Mouse (Mus musculus) CH12.LX (cell line): Measurements from ENCODE around the gene Gpr15. TPM values are rescaled to one million over a fixed set of nuclear protein-coding genes. Genes with fewer than 3 reads are reported as not detected.
A peak's percentile ranks its signal among the peaks of the same experiment; 100 is the strongest.

Experiments used
- DNase-seq: peaks from one replicate; pipeline ENCODE4 v3.0.0-alpha.2; 2013; ENCODE audit errors: extremely low read depth
- H3K27ac ChIP-seq: 2 replicates; pipeline ENCODE4 v1.5.1; 2012; ENCODE audit warnings: low read depth, mild to moderate bottlenecking, control low read depth, moderate library complexity; ENCODE audit not compliant: insufficient read depth
- H3K27me3 ChIP-seq: replicated peaks from 2 replicates; pipeline ENCODE3; 2012; ENCODE audit warnings: inconsistent platforms
- H3K36me3 ChIP-seq, 2 experiments: replicated peaks in 1 of 2; 2 replicates each; pipeline versions ENCODE3 to v1.6.1; 2012; ENCODE audit warnings: inconsistent platforms in 1 of 2, low read length in 1 of 2, mild to moderate bottlenecking in 1 of 2, mixed read lengths in 1 of 2, moderate library complexity in 1 of 2; ENCODE audit not compliant: control insufficient read depth in 1 of 2, insufficient read depth in 1 of 2
- H3K4me1 ChIP-seq, 2 experiments: 2 replicates each; pipeline ENCODE4 v1.6.1; 2012; ENCODE audit warnings: inconsistent platforms in 1 of 2, moderate library complexity in 1 of 2; ENCODE audit not compliant: insufficient read depth in 2 of 2, control insufficient read depth in 1 of 2
- H3K4me2 ChIP-seq: 2 replicates; pipeline ENCODE4 v1.6.1; 2012; ENCODE audit warnings: low read depth, mild to moderate bottlenecking, control low read depth; ENCODE audit not compliant: poor library complexity, insufficient read depth, severe bottlenecking
- H3K4me3 ChIP-seq, 3 experiments: fragments of 150-350 bp in 1 of 3; sonication (generic) in 1 of 3; replicated peaks in 1 of 3; 2 replicates each; pipeline versions ENCODE3 to v1.5.1; 2011 to 2012; ENCODE audit warnings: low read depth in 2 of 3, low read length in 2 of 3, mild to moderate bottlenecking in 2 of 3, moderate library complexity in 2 of 3, control low read depth in 1 of 3, improper control_type of control experiment in 1 of 3, inconsistent platforms in 1 of 3, mixed read lengths in 1 of 3; ENCODE audit not compliant: poor library complexity in 1 of 3
- H3K79me2 ChIP-seq: replicated peaks from 2 replicates; pipeline ENCODE4 v1.6.1; 2012; ENCODE audit warnings: mild to moderate bottlenecking, moderate library complexity; ENCODE audit not compliant: control insufficient read depth, poor library complexity, insufficient read depth, severe bottlenecking; ENCODE audit errors: extremely low read depth
- H3K9ac ChIP-seq: 2 replicates; pipeline ENCODE4 v1.6.1; 2012; ENCODE audit warnings: low read depth, mild to moderate bottlenecking, control low read depth, moderate library complexity; ENCODE audit not compliant: insufficient read depth
- H3K9me3 ChIP-seq: replicated peaks from 2 replicates; pipeline ENCODE3; 2012; ENCODE audit warnings: low read length, inconsistent platforms, mixed read lengths
- BHLHE40 ChIP-seq: IDR thresholded peaks from 2 replicates; pipeline ENCODE4 v1.6.1; 2011; ENCODE audit warnings: mild to moderate bottlenecking, low read depth, low read length, improper control_type of control experiment
- CHD1 ChIP-seq: IDR thresholded peaks from 2 replicates; pipeline ENCODE4 v1.6.1; 2012; ENCODE audit warnings: low read depth, low read length, improper control_type of control experiment, inconsistent platforms
- CHD2 ChIP-seq: IDR thresholded peaks from 2 replicates; pipeline ENCODE4 v1.6.1; 2011; ENCODE audit warnings: low read length, improper control_type of control experiment
- CTCF ChIP-seq, 2 experiments: IDR thresholded peaks in 1 of 2; conservative IDR thresholded peaks in 1 of 2; 2 replicates each; pipeline ENCODE4 v1.5.1; 2011 to 2012; ENCODE audit warnings: low read depth in 2 of 2, low read length in 2 of 2, improper control_type of control experiment in 1 of 2, inconsistent platforms in 1 of 2, mild to moderate bottlenecking in 1 of 2, moderate library complexity in 1 of 2
- E2F4 ChIP-seq: IDR thresholded peaks from 2 replicates; pipeline ENCODE4 v1.6.1; 2011; ENCODE audit warnings: low read depth, low read length, improper control_type of control experiment; ENCODE audit not compliant: insufficient replicate concordance
- ELF1 ChIP-seq: IDR thresholded peaks from 2 replicates; pipeline ENCODE4 v1.6.1; 2014; ENCODE audit warnings: low read depth, mild to moderate bottlenecking, inconsistent platforms, low read length, improper control_type of control experiment
- EP300 ChIP-seq: IDR thresholded peaks from 2 replicates; pipeline ENCODE4 v1.6.1; 2011; ENCODE audit warnings: low read length, improper control_type of control experiment
- ETS1 ChIP-seq: conservative IDR thresholded peaks from 2 replicates; pipeline ENCODE4 v1.6.1; 2012; ENCODE audit warnings: low read depth, mild to moderate bottlenecking, inconsistent platforms, low read length, improper control_type of control experiment, moderate library complexity
- GABPA ChIP-seq: IDR thresholded peaks from 2 replicates; pipeline ENCODE4 v1.6.1; 2012; ENCODE audit warnings: low read depth, low read length, improper control_type of control experiment, inconsistent platforms; ENCODE audit not compliant: insufficient replicate concordance
- HCFC1 ChIP-seq: IDR thresholded peaks from 2 replicates; pipeline ENCODE4 v1.6.1; 2012; ENCODE audit warnings: low read depth, mild to moderate bottlenecking, inconsistent platforms, low read length, improper control_type of control experiment
- IRF4 ChIP-seq: IDR thresholded peaks from 2 replicates; pipeline ENCODE4 v1.6.1; 2014; ENCODE audit warnings: low read depth, mild to moderate bottlenecking, inconsistent platforms, low read length, improper control_type of control experiment
- JUN ChIP-seq: IDR thresholded peaks from 2 replicates; pipeline ENCODE4 v1.6.1; 2011; ENCODE audit warnings: low read depth, mild to moderate bottlenecking, low read length, improper control_type of control experiment, moderate library complexity; ENCODE audit not compliant: insufficient read depth
- JUND ChIP-seq: conservative IDR thresholded peaks from 2 replicates; pipeline ENCODE4 v1.6.1; 2011; ENCODE audit warnings: low read depth, low read length, improper control_type of control experiment
- KAT2A ChIP-seq: IDR thresholded peaks from 2 replicates; pipeline ENCODE4 v1.6.1; 2012; ENCODE audit warnings: low read length, improper control_type of control experiment, inconsistent platforms; ENCODE audit not compliant: insufficient replicate concordance
- MAFK ChIP-seq: IDR thresholded peaks from 2 replicates; pipeline ENCODE4 v1.6.1; 2011; ENCODE audit warnings: low read length, improper control_type of control experiment; ENCODE audit not compliant: insufficient replicate concordance
- MAX ChIP-seq: IDR thresholded peaks from 2 replicates; pipeline ENCODE4 v1.6.1; 2011; ENCODE audit warnings: low read length, improper control_type of control experiment
- MAZ ChIP-seq: IDR thresholded peaks from 2 replicates; pipeline ENCODE4 v1.6.1; 2012; ENCODE audit warnings: low read depth, mild to moderate bottlenecking, inconsistent platforms, low read length, improper control_type of control experiment, moderate library complexity
- MEF2A ChIP-seq: IDR thresholded peaks from 2 replicates; pipeline ENCODE4 v1.6.1; 2014; ENCODE audit warnings: low read depth, mild to moderate bottlenecking, inconsistent platforms, low read length, improper control_type of control experiment, borderline replicate concordance
- MXI1 ChIP-seq: IDR thresholded peaks from 2 replicates; pipeline ENCODE4 v1.6.1; 2011; ENCODE audit warnings: mild to moderate bottlenecking, low read depth, low read length, improper control_type of control experiment
- MYC ChIP-seq: IDR thresholded peaks from 2 replicates; pipeline ENCODE4 v1.6.1; 2011; ENCODE audit warnings: low read depth, mild to moderate bottlenecking, improper control_type of control experiment, low read length
- NELFE ChIP-seq: IDR thresholded peaks from 2 replicates; pipeline ENCODE4 v1.6.1; 2011; ENCODE audit warnings: low read depth, low read length, improper control_type of control experiment
- NRF1 ChIP-seq: IDR thresholded peaks from 2 replicates; pipeline ENCODE4 v1.6.1; 2014; ENCODE audit warnings: low read depth, mild to moderate bottlenecking, inconsistent platforms, low read length, improper control_type of control experiment, moderate library complexity
- PAX5 ChIP-seq: IDR thresholded peaks from 2 replicates; pipeline ENCODE4 v1.6.1; 2012; ENCODE audit warnings: low read length, inconsistent platforms, mixed read lengths
- POLR2A ChIP-seq: IDR thresholded peaks from 2 replicates; pipeline ENCODE4 v1.6.1; 2011; ENCODE audit warnings: low read depth, mild to moderate bottlenecking, improper control_type of control experiment, low read length
- POLR2AphosphoS2 ChIP-seq: IDR thresholded peaks from 2 replicates; pipeline ENCODE4 v1.6.1; 2011; ENCODE audit warnings: low read depth, low read length, improper control_type of control experiment
- RAD21 ChIP-seq: IDR thresholded peaks from 2 replicates; pipeline ENCODE4 v1.6.1; 2011; ENCODE audit warnings: low read depth, mild to moderate bottlenecking, low read length, improper control_type of control experiment, moderate library complexity
- RCOR1 ChIP-seq: conservative IDR thresholded peaks from 2 replicates; pipeline ENCODE4 v1.6.1; 2012; ENCODE audit warnings: low read depth, mild to moderate bottlenecking, inconsistent platforms, low read length, improper control_type of control experiment
- SIN3A ChIP-seq: IDR thresholded peaks from 2 replicates; pipeline ENCODE4 v1.6.1; 2012; ENCODE audit warnings: low read length, improper control_type of control experiment, inconsistent platforms
- SMC3 ChIP-seq: IDR thresholded peaks from 2 replicates; pipeline ENCODE4 v1.6.1; 2011; ENCODE audit warnings: low read depth, low read length, improper control_type of control experiment
- TBP ChIP-seq: conservative IDR thresholded peaks from 2 replicates; pipeline ENCODE4 v1.6.1; 2011; ENCODE audit warnings: low read depth, low read length, improper control_type of control experiment
- TCF12 ChIP-seq: IDR thresholded peaks from 2 replicates; pipeline ENCODE4 v1.6.1; 2014; ENCODE audit warnings: low read depth, mild to moderate bottlenecking, inconsistent platforms, low read length, improper control_type of control experiment
- UBTF ChIP-seq: IDR thresholded peaks from 2 replicates; pipeline ENCODE4 v1.6.1; 2012; ENCODE audit warnings: low read depth, mild to moderate bottlenecking, inconsistent platforms, low read length, improper control_type of control experiment, moderate library complexity
- USF1 ChIP-seq: IDR thresholded peaks from 2 replicates; pipeline ENCODE4 v1.6.1; 2014; ENCODE audit warnings: low read depth, mild to moderate bottlenecking, inconsistent platforms, low read length, improper control_type of control experiment
- USF2 ChIP-seq: conservative IDR thresholded peaks from 2 replicates; pipeline ENCODE4 v1.6.1; 2011; ENCODE audit warnings: low read depth, low read length, improper control_type of control experiment
- ZC3H11A ChIP-seq: IDR thresholded peaks from 2 replicates; pipeline ENCODE4 v1.6.1; 2012; ENCODE audit warnings: low read depth, mild to moderate bottlenecking, inconsistent platforms, low read length, improper control_type of control experiment
- ZKSCAN1 ChIP-seq: IDR thresholded peaks from 2 replicates; pipeline ENCODE4 v1.6.1; 2012; ENCODE audit warnings: low read depth, inconsistent platforms, low read length, improper control_type of control experiment, borderline replicate concordance
- ZMIZ1 ChIP-seq: IDR thresholded peaks from 2 replicates; pipeline ENCODE4 v1.6.1; 2012; ENCODE audit warnings: low read depth, mild to moderate bottlenecking, inconsistent platforms, low read length, improper control_type of control experiment
- ZNF384 ChIP-seq: IDR thresholded peaks from 2 replicates; pipeline ENCODE4 v1.6.1; 2012; ENCODE audit warnings: low read depth, low read length, improper control_type of control experiment, inconsistent platforms
- dilution Hi-C: fragments of 300-500 bp; cut with MboI; formaldehyde crosslinking; loops from 2 replicates; pipeline ENCODE4 v1.14.3; 2020; ENCODE audit warnings: low sequenced_read_pairs; ENCODE audit not compliant: extremely low pct_unique_long_range_greater_than_20kb, extremely low pct_ligation_motif_present
- in situ Hi-C: fragments of 300-500 bp; cut with MboI; formaldehyde crosslinking; loops from 3 replicates; pipeline ENCODE4 v1.14.3; 2019; ENCODE audit warnings: low sequenced_read_pairs, low pct_ligation_motif_present, low pct_unique_long_range_greater_than_20kb, mixed read lengths
- polyA plus RNA-seq: library from polyadenylated mRNA; unstranded; fragments of >175 nt; gene quantifications from 2 replicates; pipeline ENCODE4 v1.2.1, GENCODE M21; 2012; ENCODE audit warnings: low read depth; ENCODE audit not compliant: insufficient read length
- total RNA-seq, 2 experiments: library from RNA; depleted of rRNA; stranded (reverse); fragments of 300-350 nt in 1 of 2; fragments of >200 nt in 1 of 2; gene quantifications; 2 replicates each; pipeline ENCODE4 v1.2.3; 2012 to 2014

The Gpr15 gene
- total and polyA plus RNA-seq, 3 experiments: 3.9 to 13.8 (median 8.3) TPM

DNA sequence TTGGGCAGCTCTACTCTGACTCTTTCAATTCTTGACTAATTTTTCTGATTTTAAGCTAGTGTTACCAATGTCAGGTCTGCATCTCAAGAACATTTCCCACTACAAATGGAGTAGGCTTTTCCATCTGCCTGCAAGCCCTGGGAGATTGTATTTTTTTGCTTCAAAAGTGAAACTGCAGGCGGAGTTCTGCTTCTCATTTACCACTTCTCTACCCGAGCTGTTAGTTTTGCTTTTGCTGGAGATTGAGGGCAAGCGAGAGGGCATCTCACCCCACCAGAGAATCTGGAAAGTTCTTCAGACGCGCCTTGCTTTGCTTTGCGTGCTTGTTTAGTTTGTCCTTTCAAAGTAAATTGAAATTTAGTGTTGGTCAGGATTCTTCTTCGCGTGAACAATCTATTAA, 6.6 kb downstream of the Gpr15 start:
- no peaks in the 10 kb centered on the region for H3K9me3 ChIP-seq
- H3K4me1 ChIP-seq: peaks cover 11 to 58% of the 10 kb centered on the region in 2 experiments
- no peak overlapping the region; the same call in 1 of the 2 replicates for H3K27ac ChIP-seq
- peaks cover 0 to 4% of the 10 kb centered on the region in 2 experiments for H3K36me3 ChIP-seq
- no peaks in the 10 kb centered on the region for H3K27me3 ChIP-seq
- H3K9ac ChIP-seq: peak overlapping the region; percentile 84
- H3K79me2 ChIP-seq: peaks cover 9% of the 10 kb centered on the region; the same call in 1 of the 2 replicates
- in situ Hi-C loops: no loop called here
- H3K4me2 ChIP-seq: peak overlapping the region; percentile 98
- peak; percentile 66 for DNase-seq
- TF ChIP-seq JUND: no peak
- TF ChIP-seq KAT2A: no peak
- TF ChIP-seq UBTF: 0 out of 2 replicates have a peak, but pooled peaks have one; percentile 70
- TF ChIP-seq RCOR1: no peak
- TF ChIP-seq POLR2AphosphoS2: no peak
- peak; percentile 81 for TF ChIP-seq IRF4
- no peak for TF ChIP-seq CHD2
- no peak for TF ChIP-seq USF1
- no peak for TF ChIP-seq SMC3
- TF ChIP-seq RAD21: no peak; the same call in 1 of the 2 replicates
- no peak; the same call in none of the 2 replicates for TF ChIP-seq MEF2A
- no peak for TF ChIP-seq HCFC1
- TF ChIP-seq CTCF (conservative IDR thresholded peaks at IDR 0.05 in 1 of 2, IDR thresholded peaks at IDR 0.05 in 1 of 2; ENCODE audit: low read depth in 2 of 2, low read length in 2 of 2): no peak
- no peak for TF ChIP-seq ZKSCAN1
- TF ChIP-seq PAX5: no peak
- no peak for TF ChIP-seq USF2
- peak; percentile 86 for TF ChIP-seq ZNF384
- TF ChIP-seq BHLHE40: peak; percentile 22; the same call in 1 of the 2 replicates
- no peak; the same call in 1 of the 2 replicates for TF ChIP-seq CHD1
- no peak for TF ChIP-seq MXI1
- no peak for TF ChIP-seq ZC3H11A
- no peak for TF ChIP-seq MAZ
- TF ChIP-seq ELF1: no peak
- no peak for TF ChIP-seq GABPA
- TF ChIP-seq ZMIZ1: no peak
- TF ChIP-seq E2F4: no peak
- no peak for TF ChIP-seq TCF12
- TF ChIP-seq TBP: peak; percentile 92
- TF ChIP-seq NRF1: no peak
- peak; percentile 39 for TF ChIP-seq POLR2A
- TF ChIP-seq MYC: no peak
- TF ChIP-seq EP300: peak; percentile 37; the same call in 1 of the 2 replicates
- no peak for TF ChIP-seq MAFK
- TF ChIP-seq SIN3A: no peak
- TF ChIP-seq NELFE: no peak
- TF ChIP-seq MAX: no peak
- TF ChIP-seq JUN: no peak
- TF ChIP-seq ETS1: no peak
- peak overlapping the region; percentile 25 to 46 (median 35) for H3K4me3 ChIP-seq
- dilution Hi-C loops: no loop called here
